Mouse (Mus musculus) liver, adult 2 months (tissue): Measurements from ENCODE around the gene Sebox.

Experiments
- CTCF ChIP-seq: fragments of 200-500 bp; IDR thresholded peaks from 2 replicates; pipeline ENCODE4 v1.5.1; 2011; ENCODE audit warnings: low read depth, low read length, control low read depth
- POLR2A ChIP-seq: fragments of 200-500 bp; IDR thresholded peaks from 2 replicates; pipeline ENCODE4 v1.6.1; 2011; ENCODE audit warnings: low read length, control low read depth; ENCODE audit not compliant: insufficient read depth; ENCODE audit errors: extremely low read depth

DNA sequence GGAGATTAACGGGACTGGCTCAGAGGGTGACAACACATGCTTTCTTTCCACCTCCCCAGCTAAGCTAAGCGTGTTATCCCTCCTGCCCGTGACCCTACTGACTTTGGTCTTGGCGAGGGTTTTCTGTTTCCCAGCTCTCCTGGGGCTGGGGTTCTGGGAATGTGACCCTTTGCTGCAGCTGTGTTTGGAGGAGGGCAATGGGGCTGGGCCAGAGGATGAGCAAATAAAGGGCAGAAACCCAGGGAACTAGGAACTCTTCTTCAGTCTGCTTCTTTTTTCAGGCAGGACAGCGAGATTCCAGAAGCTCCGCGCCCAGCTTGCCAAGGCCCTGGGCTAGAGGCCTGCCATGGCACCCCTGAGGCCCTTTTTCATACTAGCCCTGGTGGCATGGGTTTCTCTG, 4.2 kb upstream of the Sebox start, which contains the start of gene Vtn:
- no peak for TF ChIP-seq CTCF
- peak; percentile 92 for TF ChIP-seq POLR2A
